Mouse (Mus musculus) T-cell, adult 2 months (primary cell): Measurements from ENCODE around the gene Fbp2.
"Not testable (repeated sequence)": the region's sequence is repeated elsewhere in the genome, so short reads cannot be mapped to it uniquely, and the experiment has no call there.

Experiments
- DNase-seq: peaks from one replicate; pipeline ENCODE4 v3.0.0; 2022; ENCODE audit warnings: low spot score

The Fbp2 gene

DNA sequence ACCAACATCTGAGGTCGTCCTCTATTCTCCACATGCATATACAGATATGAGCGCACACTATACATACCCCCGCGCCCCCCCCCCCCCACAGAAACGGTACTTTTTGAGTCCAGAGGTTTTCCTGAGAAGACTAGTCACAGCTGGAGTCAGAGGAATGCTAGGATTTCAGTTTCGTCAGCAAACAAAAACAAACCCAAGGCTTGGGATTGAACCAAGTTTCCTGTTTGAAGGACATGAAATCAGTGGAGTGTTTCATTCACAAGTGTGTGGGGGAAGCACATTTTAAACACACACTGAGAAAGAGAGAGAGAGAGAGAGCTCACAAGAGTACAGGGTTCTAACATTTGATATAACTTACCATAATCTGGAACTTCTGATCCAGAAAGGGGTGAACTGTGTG, 5.5 kb upstream of the Fbp2 start:
- no peak for DNase-seq

GRCm38 (mm10) chr13:62862875-62863274, 4.7 kb upstream of the Fbp2 start:
- no peak for DNase-seq

GRCm38 (mm10) chr13:62860068-62860467, 1.8 kb upstream of the Fbp2 start:
- no peak for DNase-seq

GRCm38 (mm10) chr13:62859251-62859650, 1.0 kb upstream of the Fbp2 start:
- not testable (repeated sequence) for DNase-seq

- no peak for DNase-seq
These were observed 1.4 kb downstream of the Fbp2 start for GRCm38 (mm10) chr13:62856850-62857249.

GRCm38 (mm10) chr13:62856305-62856675, 1.9 kb downstream of the Fbp2 start:
- peak; percentile 67 for DNase-seq

GRCm38 (mm10) chr13:62855396-62856304, 2.6 kb downstream of the Fbp2 start:
- no peak for DNase-seq

- peak; percentile 39 for DNase-seq
These were observed 3.6 kb downstream of the Fbp2 start for GRCm38 (mm10) chr13:62854666-62855065.

GRCm38 (mm10) chr13:62833341-62833740, 24.9 kb downstream of the Fbp2 start:
- DNase-seq = no peak

DNA sequence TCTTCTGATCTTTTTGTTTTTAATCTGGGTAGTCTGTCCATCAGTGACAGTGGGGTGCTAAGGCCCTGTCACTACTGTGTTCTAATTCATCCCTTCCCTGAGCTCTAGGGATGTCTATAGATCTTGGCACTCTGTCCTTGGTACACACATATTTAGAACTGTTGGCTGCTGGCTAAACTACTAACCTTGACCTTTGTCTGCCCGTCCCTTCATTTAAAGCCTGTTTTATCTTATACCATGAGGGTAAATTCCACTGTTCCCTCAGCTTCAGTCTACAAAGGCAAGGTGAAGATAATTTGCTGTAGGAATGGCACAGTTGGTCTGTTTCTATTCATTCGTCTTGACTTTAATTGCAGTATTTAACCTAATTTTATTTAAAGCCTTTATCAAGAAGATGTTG, 26.0 kb downstream of the Fbp2 start:
- DNase-seq = no peak

DNA sequence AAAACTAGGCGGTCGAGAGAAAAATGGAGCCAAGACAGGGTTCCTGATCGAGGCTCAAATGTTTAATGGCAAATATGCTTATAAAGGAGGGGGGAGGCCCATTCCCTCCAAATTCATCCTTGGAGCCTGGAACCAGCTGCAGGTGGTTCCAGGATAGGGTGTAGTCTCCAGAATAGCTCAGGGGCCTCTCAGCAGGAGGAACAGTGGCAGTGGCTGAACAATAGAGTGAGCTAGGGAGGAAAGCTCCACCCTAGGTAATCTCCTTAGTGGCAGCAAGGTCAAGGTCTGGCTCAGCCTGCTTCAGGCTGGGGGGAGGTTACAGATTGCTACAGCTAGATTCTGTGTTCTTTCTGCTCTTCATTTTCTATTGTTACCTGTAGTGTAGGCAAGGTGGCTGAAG, 42.5 kb downstream of the Fbp2 start:
- not testable (repeated sequence) for DNase-seq

DNA sequence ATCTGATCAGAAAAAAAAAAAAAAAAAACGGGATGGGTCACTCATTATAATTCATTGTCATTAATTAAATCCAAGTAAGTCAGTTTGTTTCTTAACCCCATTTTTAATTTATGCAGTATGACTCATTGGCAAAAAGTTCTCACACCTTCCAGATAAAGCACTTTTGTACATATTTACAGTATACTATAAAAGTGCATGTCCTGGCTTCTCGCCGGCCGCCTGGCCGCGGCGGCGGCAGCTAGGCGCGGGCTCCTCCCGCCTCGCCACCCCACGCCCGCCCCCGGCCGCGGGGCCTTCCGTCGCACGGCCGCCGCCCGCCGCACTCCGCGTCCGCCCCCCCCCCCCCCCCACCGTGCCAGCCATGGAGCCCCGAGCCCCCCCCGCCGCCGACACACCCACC, 45.5 kb downstream of the Fbp2 start:
- no peak for DNase-seq

- not testable (repeated sequence) for DNase-seq
These were observed 50.2 kb downstream of the Fbp2 start for GRCm38 (mm10) chr13:62807981-62808380.
